Mouse (Mus musculus) liver, postnatal 0 days (tissue): ENCODE data around the gene 4921504E06Rik.

ENCODE experiments used
- CTCF ChIP-seq: sonication (generic); IDR thresholded peaks from 2 replicates; pipeline ENCODE4 v1.5.1; 2016; ENCODE audit warnings: antibody characterized with exemption, low read depth
- EP300 ChIP-seq: IDR thresholded peaks from 2 replicates; pipeline ENCODE4 v1.6.1; 2016; ENCODE audit warnings: antibody characterized with exemption, low read depth, mild to moderate bottlenecking

DNA sequence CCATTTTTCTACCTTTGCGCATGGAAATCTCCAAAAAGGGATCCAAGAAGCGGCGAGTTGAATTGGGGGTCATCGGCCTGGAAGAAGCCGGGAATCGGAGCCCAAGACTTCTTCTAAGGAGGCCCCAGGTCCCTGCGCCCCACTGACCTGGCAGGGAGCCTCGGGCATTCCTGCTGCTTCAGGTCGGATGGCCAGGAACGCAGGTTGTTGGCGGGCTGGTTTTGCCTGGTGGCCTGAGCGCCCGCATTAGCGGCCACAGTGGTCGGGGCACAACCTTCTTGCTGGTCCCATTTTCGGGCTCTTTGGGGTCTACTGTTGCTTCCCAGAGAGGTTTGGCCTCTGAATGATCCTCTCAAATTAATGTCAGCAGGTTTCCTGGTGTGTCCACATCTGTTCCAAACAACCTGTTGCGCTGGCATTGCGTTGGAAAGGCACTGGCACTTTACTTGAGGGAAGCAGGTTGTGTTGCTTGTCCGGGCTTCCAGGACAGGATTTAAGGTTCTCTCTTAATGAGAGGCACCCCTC is 101.1 kb downstream of the 4921504E06Rik start:
- no peak for TF ChIP-seq CTCF
- TF ChIP-seq EP300, result no peak
